Mouse (Mus musculus) thymus, adult 2 months (tissue): ENCODE results near the gene Hils1.

Experiments
- CTCF ChIP-seq: fragments of 200-500 bp; IDR thresholded peaks from 2 replicates; pipeline ENCODE4 v1.5.1; 2012; ENCODE audit warnings: mild to moderate bottlenecking, control low read depth, low read length, moderate library complexity, borderline replicate concordance; ENCODE audit not compliant: control insufficient read depth, poor library complexity, insufficient read depth; ENCODE audit errors: extremely low read depth
- POLR2A ChIP-seq: fragments of 200-500 bp; IDR thresholded peaks from 2 replicates; pipeline ENCODE4 v1.6.1; 2012; ENCODE audit warnings: mild to moderate bottlenecking, low read length, control low read depth, moderate library complexity; ENCODE audit not compliant: control insufficient read depth, poor library complexity, insufficient read depth; ENCODE audit errors: extremely low read depth

DNA sequence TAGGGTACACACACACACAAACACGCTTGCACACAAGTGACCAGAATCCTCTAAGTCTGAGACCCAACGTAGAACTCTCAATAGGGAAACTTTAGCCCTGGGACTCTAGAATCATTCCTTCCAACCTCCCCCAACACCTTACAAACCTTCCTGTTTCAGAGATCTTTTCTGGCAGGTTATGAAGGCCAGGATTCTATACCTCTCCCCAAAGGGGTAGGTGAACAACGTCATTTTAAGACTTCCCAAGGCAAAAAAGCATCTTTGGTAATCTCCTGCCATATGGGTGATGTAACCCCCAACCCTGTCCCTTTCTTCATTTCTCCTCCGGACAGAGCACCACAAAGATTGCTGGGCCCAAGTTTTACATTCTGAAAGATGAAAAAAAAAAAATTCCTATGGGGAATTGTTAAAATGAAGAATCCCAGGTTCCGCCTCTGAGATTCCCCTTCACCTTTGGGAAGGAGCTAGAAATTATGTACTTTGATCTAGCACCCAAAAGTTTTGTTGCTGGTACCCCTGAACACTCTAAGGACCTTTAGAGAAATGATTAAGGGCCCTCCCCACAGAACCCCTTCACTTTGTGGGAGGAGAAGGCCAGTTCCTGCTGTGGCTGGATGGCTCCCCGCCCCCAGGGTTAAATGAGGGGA, 22.8 kb downstream of the Hils1 start:
- TF ChIP-seq POLR2A (no peak), CTCF (no peak)
